Mouse (Mus musculus) spleen, postnatal 10 days (tissue): ENCODE results near the gene Slc16a5.
A peak's percentile ranks its signal among the peaks of the same experiment; 100 is the strongest.

Experiments used
- DNase-seq, 2 experiments: peaks; one replicate each; pipeline ENCODE4 v3.0.0; 2021 to 2022; ENCODE audit warnings: low spot score in 2 of 2

Gene Slc16a5

DNA sequence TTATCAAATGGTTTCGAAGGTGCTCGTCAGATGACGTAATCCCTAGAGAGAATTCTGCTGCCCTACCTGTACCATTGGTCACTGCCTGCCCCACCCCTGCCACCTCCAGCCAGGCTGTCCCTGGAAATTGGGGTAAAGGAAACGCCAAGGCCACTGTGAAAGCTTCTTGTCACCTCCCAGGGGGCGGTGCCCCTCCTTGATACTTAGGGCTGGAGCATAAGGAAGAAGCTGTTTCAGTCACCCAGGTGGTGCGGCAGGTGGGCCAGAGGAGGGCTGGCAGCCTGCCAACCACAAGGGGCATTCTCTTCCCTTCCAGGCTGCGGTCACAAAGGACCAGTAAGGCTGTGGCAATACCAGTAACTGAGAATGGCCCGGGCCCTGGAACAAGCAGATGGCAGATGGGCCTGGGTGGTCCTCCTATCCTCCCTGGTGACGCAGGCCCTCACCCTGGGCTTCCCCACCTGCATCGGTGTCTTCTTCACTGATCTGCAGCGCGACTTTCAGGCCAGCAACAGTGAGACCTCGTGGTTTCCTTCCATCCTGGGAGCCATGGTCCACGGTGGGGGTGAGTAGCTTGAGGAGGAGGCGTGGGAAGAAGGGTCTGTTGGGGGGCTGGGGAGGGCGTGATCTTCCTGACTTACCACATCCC lies at the start of gene Slc16a5:
Gene Slc16a5, plus strand, starts transcription at position 232 of the 649 bp plus-strand sequence.
- no peak for DNase-seq

DNA sequence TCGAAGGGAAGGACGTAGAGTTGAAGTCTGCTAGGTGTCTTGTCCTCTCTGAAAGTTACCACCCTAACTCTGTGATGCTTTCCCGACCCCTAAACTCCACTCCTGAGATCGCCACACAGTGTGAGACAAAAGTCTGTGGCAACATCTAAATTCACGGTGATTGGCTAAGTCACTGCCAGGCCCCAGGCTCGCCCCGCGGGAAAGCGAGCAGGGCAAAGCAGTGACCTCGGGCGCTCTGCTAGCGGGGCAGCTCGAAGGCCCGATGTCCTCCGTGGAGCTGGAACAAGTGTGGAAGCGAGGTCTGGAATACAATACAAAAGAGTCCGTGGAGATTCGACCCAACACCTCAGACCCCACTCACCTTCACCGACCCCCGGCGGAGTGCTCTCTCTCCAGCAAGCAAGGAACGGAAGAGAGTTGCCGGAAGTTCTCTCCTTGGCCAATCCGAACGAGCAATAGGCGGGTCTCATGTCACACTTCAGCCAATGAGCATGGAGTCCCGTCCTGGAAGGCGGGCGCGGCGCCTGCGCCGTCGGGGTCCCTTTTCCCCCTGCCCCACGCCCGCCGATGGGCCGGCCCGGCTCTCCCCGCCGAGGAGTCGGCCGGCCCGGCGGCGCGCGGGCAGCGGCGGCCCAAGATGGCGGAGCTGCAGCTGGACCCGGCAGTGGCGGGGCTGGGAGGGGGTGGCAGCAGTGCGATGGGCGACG lies 42.6 kb upstream of the Slc16a5 start, which contains the start of the genes Atp5h and Kctd2:
Gene Atp5h, minus strand, starts transcription at position 432 of the 707 bp plus-strand sequence.
Gene Kctd2, plus strand, starts transcription at position 598 of the 707 bp plus-strand sequence.
- DNase-seq = peak; percentile 86 to 94

- peak; percentile 67 to 71 for DNase-seq
Measured at GRCm38 (mm10) chr11:115420336-115421190, 41.7 kb upstream of the Slc16a5 start.

- no peak for DNase-seq
Measured at GRCm38 (mm10) chr11:115421328-115421727, 40.9 kb upstream of the Slc16a5 start.

DNA sequence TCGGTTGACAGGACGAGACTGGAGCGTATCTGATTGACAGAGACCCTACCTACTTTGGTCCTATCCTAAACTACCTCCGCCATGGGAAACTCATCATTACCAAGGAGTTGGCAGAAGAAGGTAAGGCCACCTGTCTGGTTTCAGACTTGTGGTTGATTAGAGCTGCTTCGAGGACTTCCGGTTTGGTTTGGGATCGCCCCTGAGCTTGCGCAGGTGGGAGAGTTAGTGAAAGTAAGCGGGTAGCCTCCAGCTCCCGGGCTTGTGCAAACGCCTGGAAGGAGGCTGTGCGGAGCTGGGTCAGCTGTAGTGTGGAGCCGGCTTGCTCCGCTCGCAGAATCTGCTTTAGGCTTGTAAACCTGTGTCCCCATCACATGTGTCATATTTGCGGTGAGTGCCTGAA lies 40.3 kb upstream of the Slc16a5 start:
- no peak for DNase-seq

DNA sequence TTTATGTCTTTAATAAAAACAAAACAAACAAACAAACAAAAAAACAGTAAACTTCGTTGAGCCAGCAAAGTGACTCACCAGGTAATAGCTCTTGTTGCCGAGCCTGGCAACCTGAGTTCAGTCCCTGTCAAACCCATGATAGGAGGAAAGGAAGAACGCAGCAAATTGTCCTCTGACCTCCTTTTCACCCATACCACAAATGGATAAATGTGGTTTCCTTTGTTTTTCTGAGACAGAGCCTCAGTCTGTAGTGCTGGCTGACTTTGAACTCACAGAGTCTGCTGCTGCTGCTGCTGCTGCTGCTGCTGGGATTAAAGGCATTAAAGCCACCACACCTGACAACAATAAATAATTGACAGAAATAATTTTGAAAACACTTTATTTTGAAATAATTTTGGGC lies 39.2 kb upstream of the Slc16a5 start:
- DNase-seq = no peak

DNA sequence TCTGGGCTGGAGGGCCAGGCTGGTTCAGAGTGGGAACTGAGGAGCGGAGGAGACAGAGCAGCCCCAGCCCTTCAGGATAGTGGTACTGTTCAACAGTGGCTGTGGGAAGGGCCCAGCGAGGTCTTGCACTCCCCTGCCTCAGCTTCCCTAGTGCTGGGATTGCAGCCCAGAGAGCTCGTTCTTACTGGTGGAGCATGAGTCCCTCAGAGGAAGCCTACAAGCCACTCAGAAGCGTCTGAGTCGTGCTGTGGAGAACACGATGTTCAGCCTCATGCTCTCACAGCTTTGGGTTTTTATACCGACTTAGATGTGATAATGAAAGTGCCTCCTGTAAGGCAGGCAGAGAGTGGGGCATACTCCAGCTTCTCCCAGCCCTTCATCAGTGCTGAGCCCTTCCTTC lies 37.6 kb upstream of the Slc16a5 start:
- no peak for DNase-seq

DNA sequence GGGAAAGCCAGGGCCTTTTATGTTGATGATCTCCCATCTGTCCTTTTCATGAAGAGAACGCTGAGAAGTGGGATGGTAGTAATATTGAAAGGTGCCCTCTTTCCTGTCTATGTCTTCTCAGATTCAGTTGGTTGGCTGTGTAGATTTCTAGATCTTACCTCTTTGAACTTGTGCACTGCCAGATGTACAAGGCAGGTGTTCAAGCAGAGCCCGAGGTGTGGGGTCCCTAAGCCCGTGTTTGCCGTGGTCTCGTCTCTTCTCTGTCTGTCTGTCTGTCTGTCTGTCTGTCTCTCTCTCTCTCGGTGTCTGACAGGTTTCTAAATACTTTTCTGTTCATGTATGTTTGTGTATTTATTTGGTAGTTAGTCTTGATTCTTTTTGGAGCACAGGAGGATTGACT lies 36.6 kb upstream of the Slc16a5 start:
- DNase-seq = no peak

DNA sequence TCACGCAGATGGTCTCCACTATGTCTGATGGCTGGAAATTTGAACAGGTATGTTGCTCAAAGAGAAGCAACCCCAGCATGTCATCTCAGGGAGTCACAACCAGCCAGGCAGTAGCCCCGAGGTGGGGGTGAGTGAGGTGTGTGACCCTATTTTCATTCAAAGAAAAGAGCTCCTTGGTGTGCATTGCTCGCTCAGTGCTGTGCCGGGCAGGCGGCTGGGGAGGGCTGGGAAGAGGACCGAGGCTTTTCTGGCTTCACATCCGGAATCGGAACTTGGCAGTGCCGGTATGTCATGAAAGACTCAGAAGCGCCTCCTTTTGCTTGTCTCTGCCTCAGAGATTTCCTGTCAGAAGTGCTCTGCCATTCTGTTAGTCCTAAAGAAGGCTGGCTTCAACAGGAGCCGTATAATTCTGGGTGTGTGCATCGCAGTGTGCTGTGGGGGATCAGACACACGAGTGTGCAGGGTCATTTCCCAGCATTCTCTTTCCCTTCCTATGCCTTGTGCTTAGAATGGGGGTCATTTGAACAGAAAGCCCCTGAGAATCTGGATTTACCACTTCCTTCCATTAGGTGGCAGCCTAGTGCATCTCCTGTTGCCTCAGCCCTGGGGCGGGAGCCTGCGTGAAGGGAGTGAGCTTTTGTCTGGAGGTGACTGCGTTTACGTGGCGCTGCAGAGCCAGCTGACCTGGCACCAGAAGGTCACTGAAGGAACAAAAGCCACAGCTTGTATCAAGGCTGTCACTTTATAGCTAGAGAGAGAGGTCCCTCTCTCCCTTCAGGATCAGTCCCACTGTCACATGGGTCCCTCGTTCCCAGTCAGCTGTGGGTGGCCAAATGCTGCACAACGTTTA lies 34.6 kb upstream of the Slc16a5 start:
- peak in 1 of 2 experiments; percentile 70 for DNase-seq

DNA sequence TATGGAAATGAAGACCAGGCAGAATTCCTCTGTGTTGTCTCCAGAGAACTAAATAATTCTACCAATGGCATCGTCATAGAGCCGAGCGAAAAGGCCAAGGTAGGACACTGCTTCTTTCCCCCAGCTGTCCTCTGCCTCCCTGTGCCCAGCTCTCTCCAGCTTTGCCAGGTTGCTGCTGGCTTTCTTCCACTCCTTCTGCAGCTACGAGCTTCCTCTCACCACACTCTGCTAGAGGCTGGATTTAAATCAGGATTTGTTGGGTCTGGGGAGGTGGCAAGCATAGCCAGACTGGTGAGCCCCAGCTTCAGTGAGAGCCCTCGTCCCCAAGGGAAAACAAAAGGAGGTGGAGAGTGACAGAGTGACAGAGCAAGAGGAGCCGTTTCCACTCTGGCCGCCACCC lies 33.0 kb upstream of the Slc16a5 start:
- DNase-seq = no peak

- DNase-seq = no peak
Measured at GRCm38 (mm10) chr11:115430561-115430960, 31.7 kb upstream of the Slc16a5 start.

DNA sequence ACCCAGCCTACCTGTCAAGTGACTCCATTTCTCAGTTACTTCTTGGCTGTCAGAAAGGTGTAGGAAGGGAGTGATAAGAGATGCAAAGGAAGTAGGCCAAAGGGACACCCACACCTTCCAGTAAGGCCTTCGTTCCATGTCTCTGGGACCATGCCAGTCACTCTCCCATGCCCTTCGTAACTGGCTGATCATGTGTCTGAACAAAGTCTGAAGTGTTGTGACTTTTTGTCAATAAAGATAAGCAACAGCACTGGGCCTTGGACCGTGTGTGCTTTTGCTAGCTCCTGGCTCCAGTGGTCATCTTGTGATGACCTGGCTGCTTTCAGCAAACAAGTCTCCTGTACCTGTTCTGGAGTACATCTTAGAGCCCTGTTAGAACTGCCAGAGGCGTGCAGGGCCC lies 29.5 kb upstream of the Slc16a5 start:
- no peak for DNase-seq

GRCm38 (mm10) chr11:115433342-115433741 lies 28.9 kb upstream of the Slc16a5 start:
- DNase-seq = no peak

DNA sequence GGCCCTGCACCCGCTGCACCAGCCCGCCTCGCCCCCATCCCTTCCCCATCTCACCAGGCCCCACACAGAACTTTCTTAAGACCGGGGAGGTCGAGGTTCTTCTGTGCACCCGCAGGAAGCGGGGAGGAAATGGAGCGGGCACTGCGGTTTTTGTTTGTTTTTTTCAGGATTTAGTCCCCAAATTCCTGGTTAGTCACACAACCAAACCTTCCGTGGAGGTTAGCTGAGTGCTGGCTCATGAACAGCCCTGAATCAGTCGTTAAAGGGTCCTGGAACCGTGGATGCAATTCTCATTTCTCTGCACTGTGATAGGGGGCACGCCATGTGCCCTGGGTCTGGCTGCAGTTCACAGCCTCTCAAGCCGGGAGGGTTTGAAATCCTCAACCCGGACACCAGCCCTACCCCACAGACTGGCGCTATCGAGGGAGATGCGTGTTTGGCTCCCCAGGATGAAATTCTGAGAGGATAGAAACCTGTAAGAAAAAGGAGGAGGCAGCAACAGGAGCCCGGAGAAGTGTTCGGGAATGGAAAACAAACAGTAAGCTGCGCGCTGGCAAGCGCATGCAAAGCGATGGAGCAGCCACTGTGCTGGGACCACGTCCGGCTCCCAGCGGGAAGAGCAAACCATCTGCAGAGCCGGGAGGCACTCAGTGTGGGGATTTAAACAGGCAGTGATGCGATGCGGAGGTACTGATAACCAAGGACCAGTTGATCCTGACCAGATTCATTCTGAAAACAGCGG lies 26.5 kb upstream of the Slc16a5 start:
- no peak for DNase-seq

DNA sequence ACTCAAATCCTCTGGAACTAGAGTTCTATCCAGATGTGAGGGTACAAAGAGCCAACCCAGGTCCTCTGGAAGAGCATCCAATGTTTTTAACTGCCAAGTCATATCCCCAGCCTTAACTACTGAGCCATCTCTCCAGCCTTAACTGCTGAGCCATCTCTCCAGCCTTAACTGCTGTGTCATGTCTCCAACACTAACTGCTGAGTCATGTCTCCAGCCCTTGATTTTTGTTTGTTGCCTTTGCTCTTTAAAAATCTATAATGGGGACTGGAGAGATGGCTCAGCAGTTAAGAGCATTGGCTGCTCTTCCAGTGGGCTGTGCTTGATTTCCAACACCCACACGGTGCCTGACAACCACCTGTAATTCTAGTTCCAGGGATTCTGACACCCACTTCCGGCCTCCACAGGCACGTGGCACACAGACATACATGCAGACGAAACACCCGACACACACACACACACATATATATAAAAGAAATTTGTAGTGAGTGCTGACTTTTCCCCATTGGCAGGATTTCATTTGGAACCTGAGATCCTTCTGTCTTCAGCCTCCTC lies 24.6 kb upstream of the Slc16a5 start:
- DNase-seq = no peak

DNA sequence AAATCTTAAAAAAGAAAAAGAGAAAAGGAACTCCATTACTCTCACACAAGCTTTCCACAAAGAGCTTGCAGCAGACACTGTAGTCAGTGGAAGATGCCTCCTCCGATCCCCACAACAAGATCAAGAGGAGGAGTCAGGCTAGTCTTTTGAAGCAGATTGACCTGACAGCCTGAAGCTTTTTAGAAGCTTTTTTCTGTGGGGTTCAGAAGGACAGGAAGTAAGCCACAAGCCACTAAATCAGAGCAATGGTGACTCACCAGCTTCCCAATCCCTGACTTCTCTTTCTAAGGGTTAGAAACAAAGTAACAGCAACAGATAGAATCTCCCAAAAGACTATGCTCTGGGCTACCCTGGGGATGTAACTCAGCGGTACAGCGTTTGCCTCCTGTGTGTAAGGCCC lies 22.9 kb upstream of the Slc16a5 start:
- DNase-seq = no peak

GRCm38 (mm10) chr11:115439906-115440595 lies 22.2 kb upstream of the Slc16a5 start, which contains the start of gene Trim80:
TSS of gene Trim80 (plus strand) at chr11:115440545.
- DNase-seq = no peak

GRCm38 (mm10) chr11:115441417-115441816 lies 20.9 kb upstream of the Slc16a5 start:
- DNase-seq = no peak

DNA sequence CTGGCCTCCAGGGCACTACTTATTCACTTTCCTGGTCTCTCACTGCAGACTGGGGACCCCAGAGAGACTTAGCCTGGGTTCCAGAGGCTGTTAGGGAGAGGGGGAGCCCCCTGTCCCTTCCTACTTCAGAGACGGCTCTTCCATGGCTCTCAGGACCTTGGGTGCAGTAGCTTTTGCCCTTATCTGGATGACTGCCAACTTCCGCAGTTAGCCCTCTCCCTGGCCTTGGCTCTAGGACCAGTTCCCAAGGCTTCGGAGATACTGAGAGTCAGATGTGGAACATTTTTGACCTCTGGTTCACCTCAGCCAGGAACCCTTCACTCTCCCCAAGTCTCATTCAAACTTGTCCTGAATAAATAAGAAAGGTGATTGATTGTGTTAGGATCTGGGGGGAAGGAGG lies 15.4 kb upstream of the Slc16a5 start:
- no peak for DNase-seq
